Mouse (Mus musculus) MEL (cell line): ENCODE results near the gene Fahd1. TPM values are rescaled to one million over a fixed set of nuclear protein-coding genes. Genes with fewer than 3 reads are reported as not detected.

Source experiments
- DNase-seq: peaks from one replicate; pipeline ENCODE4 v3.0.0; 2011; ENCODE audit warnings: low read depth, low spot score
- H3K27ac ChIP-seq: 2 replicates; pipeline ENCODE4 v1.5.1; 2012; ENCODE audit warnings: low read depth, mild to moderate bottlenecking, control low read depth, low read length, moderate library complexity; ENCODE audit not compliant: control insufficient read depth
- H3K27me3 ChIP-seq, 2 experiments: fragments of 150-350 bp in 1 of 2; sonication (generic) in 1 of 2; 2 replicates each; pipeline ENCODE4 v1.6.1; 2012; ENCODE audit warnings: low read length in 2 of 2, mild to moderate bottlenecking in 2 of 2, improper control_type of control experiment in 1 of 2, moderate library complexity in 1 of 2; ENCODE audit not compliant: insufficient read depth in 2 of 2, control insufficient read depth in 1 of 2
- H3K36me3 ChIP-seq, 2 experiments: 2 replicates each; pipeline ENCODE4 v1.6.1; 2012 to 2014; ENCODE audit warnings: low read length in 2 of 2, improper control_type of control experiment in 1 of 2, inconsistent platforms in 1 of 2, mild to moderate bottlenecking in 1 of 2; ENCODE audit not compliant: insufficient read depth in 2 of 2, control insufficient read depth in 1 of 2
- H3K4me1 ChIP-seq, 2 experiments: fragments of 150-350 bp in 1 of 2; sonication (generic) in 1 of 2; 2 replicates each; pipeline ENCODE4 v1.6.1; 2012; ENCODE audit warnings: low read length in 2 of 2, improper control_type of control experiment in 1 of 2, mild to moderate bottlenecking in 1 of 2; ENCODE audit not compliant: insufficient read depth in 2 of 2, control insufficient read depth in 1 of 2
- H3K4me3 ChIP-seq, 2 experiments: fragments of 150-350 bp in 1 of 2; sonication (generic) in 1 of 2; 2 replicates each; pipeline ENCODE4 v1.5.1; 2012; ENCODE audit warnings: low read depth in 2 of 2, low read length in 2 of 2, mild to moderate bottlenecking in 2 of 2, moderate library complexity in 2 of 2, control low read depth in 1 of 2, improper control_type of control experiment in 1 of 2; ENCODE audit not compliant: control insufficient read depth in 1 of 2, insufficient read depth in 1 of 2
- H3K79me2 ChIP-seq: 2 replicates; pipeline ENCODE4 v1.6.1; 2012; ENCODE audit warnings: mild to moderate bottlenecking, low read length, moderate library complexity; ENCODE audit not compliant: control insufficient read depth, poor library complexity, insufficient read depth
- H3K9ac ChIP-seq: 2 replicates; pipeline ENCODE4 v1.6.1; 2012; ENCODE audit warnings: low read depth, mild to moderate bottlenecking, control low read depth, low read length, moderate library complexity; ENCODE audit not compliant: control insufficient read depth, poor library complexity, severe bottlenecking
- H3K9me3 ChIP-seq: fragments of 150-350 bp; sonication (generic); replicated peaks from 2 replicates; pipeline ENCODE4 v1.6.1; 2012; ENCODE audit warnings: mild to moderate bottlenecking, low read length, improper control_type of control experiment, moderate library complexity; ENCODE audit not compliant: insufficient read depth
- BHLHE40 ChIP-seq: IDR thresholded peaks from 2 replicates; pipeline ENCODE4 v1.6.1; 2012; ENCODE audit warnings: low read depth, mild to moderate bottlenecking, inconsistent platforms, low read length, improper control_type of control experiment, borderline replicate concordance
- CHD1 ChIP-seq: IDR thresholded peaks from 2 replicates; pipeline ENCODE4 v1.6.1; 2012; ENCODE audit warnings: low read depth, mild to moderate bottlenecking, inconsistent platforms, low read length, improper control_type of control experiment
- CHD2 ChIP-seq: IDR thresholded peaks from 2 replicates; pipeline ENCODE4 v1.6.1; 2011; ENCODE audit warnings: low read length, improper control_type of control experiment
- CTCF ChIP-seq, 3 experiments: IDR thresholded peaks in 2 of 3; conservative IDR thresholded peaks in 1 of 3; 2 replicates each; pipeline ENCODE4 v1.5.1; 2011 to 2012; ENCODE audit warnings: low read length in 3 of 3, low read depth in 2 of 3, mild to moderate bottlenecking in 2 of 3, improper control_type of control experiment in 1 of 3, inconsistent platforms in 1 of 3, mixed read lengths in 1 of 3, moderate library complexity in 1 of 3; ENCODE audit not compliant: control insufficient read depth in 1 of 3, insufficient read depth in 1 of 3, poor library complexity in 1 of 3, severe bottlenecking in 1 of 3
- E2F4 ChIP-seq: IDR thresholded peaks from 2 replicates; pipeline ENCODE4 v1.6.1; 2011; ENCODE audit warnings: low read depth, low read length, improper control_type of control experiment, borderline replicate concordance
- HCFC1 ChIP-seq: IDR thresholded peaks from 2 replicates; pipeline ENCODE4 v1.6.1; 2012; ENCODE audit warnings: low read depth, mild to moderate bottlenecking, inconsistent platforms, low read length, improper control_type of control experiment, moderate library complexity
- JUND ChIP-seq: IDR thresholded peaks from 2 replicates; pipeline ENCODE4 v1.6.1; 2011; ENCODE audit warnings: low read depth, mild to moderate bottlenecking, improper control_type of control experiment, low read length
- KAT2A ChIP-seq: conservative IDR thresholded peaks from 2 replicates; pipeline ENCODE4 v1.6.1; 2012; ENCODE audit warnings: low read depth, low read length, improper control_type of control experiment, inconsistent platforms
- MAFK ChIP-seq: IDR thresholded peaks from 2 replicates; pipeline ENCODE4 v1.6.1; 2011; ENCODE audit warnings: low read depth, mild to moderate bottlenecking, low read length, improper control_type of control experiment, borderline replicate concordance
- MAZ ChIP-seq: IDR thresholded peaks from 2 replicates; pipeline ENCODE4 v1.6.1; 2012; ENCODE audit warnings: low read depth, mild to moderate bottlenecking, inconsistent platforms, low read length, improper control_type of control experiment
- MEF2A ChIP-seq: IDR thresholded peaks from 2 replicates; pipeline ENCODE4 v1.6.1; 2014; ENCODE audit warnings: low read depth, mild to moderate bottlenecking, inconsistent platforms, low read length, improper control_type of control experiment; ENCODE audit not compliant: poor library complexity, insufficient replicate concordance, severe bottlenecking; ENCODE audit errors: extremely low read depth
- MXI1 ChIP-seq: IDR thresholded peaks from 2 replicates; pipeline ENCODE4 v1.6.1; 2011; ENCODE audit warnings: mild to moderate bottlenecking, low read depth, low read length, improper control_type of control experiment
- MYB ChIP-seq: IDR thresholded peaks from 2 replicates; pipeline ENCODE4 v1.6.1; 2011; ENCODE audit warnings: mild to moderate bottlenecking, low read depth, low read length, improper control_type of control experiment
- NRF1 ChIP-seq: IDR thresholded peaks from 2 replicates; pipeline ENCODE4 v1.6.1; 2014; ENCODE audit warnings: low read depth, mild to moderate bottlenecking, inconsistent platforms, low read length, improper control_type of control experiment, moderate library complexity; ENCODE audit not compliant: poor library complexity, insufficient read depth, severe bottlenecking
- POLR2A ChIP-seq, 2 experiments: IDR thresholded peaks; 2 replicates each; pipeline ENCODE4 v1.6.1; 2011 to 2012; ENCODE audit warnings: low read length in 2 of 2, mild to moderate bottlenecking in 2 of 2, control low read depth in 1 of 2, improper control_type of control experiment in 1 of 2, low read depth in 1 of 2, moderate library complexity in 1 of 2; ENCODE audit not compliant: control insufficient read depth in 1 of 2, insufficient read depth in 1 of 2, poor library complexity in 1 of 2
- POLR2AphosphoS2 ChIP-seq: IDR thresholded peaks from 2 replicates; pipeline ENCODE4 v1.6.1; 2011; ENCODE audit warnings: low read length, improper control_type of control experiment
- POLR2AphosphoS5 ChIP-seq: IDR thresholded peaks from 2 replicates; pipeline ENCODE4 v1.6.1; 2012; ENCODE audit warnings: low read depth, borderline replicate concordance, mild to moderate bottlenecking, inconsistent platforms, low read length, moderate library complexity, mixed read lengths
- RAD21 ChIP-seq: IDR thresholded peaks from 2 replicates; pipeline ENCODE4 v1.6.1; 2011; ENCODE audit warnings: mild to moderate bottlenecking, low read depth, low read length, improper control_type of control experiment
- SMC3 ChIP-seq: IDR thresholded peaks from 2 replicates; pipeline ENCODE4 v1.6.1; 2011; ENCODE audit warnings: low read depth, low read length, improper control_type of control experiment
- TAL1 ChIP-seq: IDR thresholded peaks from 2 replicates; pipeline ENCODE4 v1.6.1; 2012; ENCODE audit warnings: mild to moderate bottlenecking, inconsistent platforms, low read length, moderate library complexity, mixed read lengths
- TBP ChIP-seq: IDR thresholded peaks from 2 replicates; pipeline ENCODE4 v1.8.0; 2011; ENCODE audit warnings: low read depth, low read length, improper control_type of control experiment
- UBTF ChIP-seq: IDR thresholded peaks from 2 replicates; pipeline ENCODE4 v1.6.1; 2012; ENCODE audit warnings: low read depth, mild to moderate bottlenecking, inconsistent platforms, low read length, improper control_type of control experiment, moderate library complexity, borderline replicate concordance; ENCODE audit not compliant: insufficient read depth
- USF2 ChIP-seq, 2 experiments: IDR thresholded peaks; 2 replicates each; pipeline ENCODE4 v1.6.1; 2011 to 2012; ENCODE audit warnings: improper control_type of control experiment in 2 of 2, low read length in 2 of 2, borderline replicate concordance in 1 of 2, inconsistent platforms in 1 of 2, low read depth in 1 of 2, mild to moderate bottlenecking in 1 of 2; ENCODE audit not compliant: insufficient read depth in 1 of 2
- ZC3H11A ChIP-seq: IDR thresholded peaks from 2 replicates; pipeline ENCODE4 v1.6.1; 2012; ENCODE audit warnings: low read depth, mild to moderate bottlenecking, inconsistent platforms, low read length, improper control_type of control experiment
- ZKSCAN1 ChIP-seq: IDR thresholded peaks from 2 replicates; pipeline ENCODE4 v1.6.1; 2012; ENCODE audit warnings: low read depth, mild to moderate bottlenecking, inconsistent platforms, low read length, improper control_type of control experiment, moderate library complexity
- ZMIZ1 ChIP-seq: IDR thresholded peaks from 2 replicates; pipeline ENCODE4 v1.6.1; 2012; ENCODE audit warnings: low read depth, mild to moderate bottlenecking, inconsistent platforms, low read length, improper control_type of control experiment, moderate library complexity
- ZNF384 ChIP-seq: IDR thresholded peaks from 2 replicates; pipeline ENCODE4 v1.6.1; 2012; ENCODE audit warnings: low read depth, mild to moderate bottlenecking, inconsistent platforms, low read length, improper control_type of control experiment
- polyA plus RNA-seq, 2 experiments: library from polyadenylated mRNA; stranded (reverse) in 1 of 2; unstranded in 1 of 2; fragments of >175 nt in 1 of 2; fragments of >200 nt in 1 of 2; gene quantifications; 2 replicates each; pipeline versions ENCODE4 v1.2.1 to v1.2.4; 2012; ENCODE audit warnings: low replicate concordance in 2 of 2, low read depth in 1 of 2; ENCODE audit not compliant: insufficient read length in 2 of 2, insufficient read depth in 1 of 2, missing spikeins in 1 of 2
- total RNA-seq: library from RNA; depleted of rRNA; stranded (reverse); fragments of 300-350 nt; gene quantifications from 2 replicates; pipeline ENCODE4 v1.2.3, GENCODE M21; 2012

Fahd1 gene
- total and polyA plus RNA-seq, 3 experiments = 2.7 to 4.7 TPM; not detected in 1

DNA sequence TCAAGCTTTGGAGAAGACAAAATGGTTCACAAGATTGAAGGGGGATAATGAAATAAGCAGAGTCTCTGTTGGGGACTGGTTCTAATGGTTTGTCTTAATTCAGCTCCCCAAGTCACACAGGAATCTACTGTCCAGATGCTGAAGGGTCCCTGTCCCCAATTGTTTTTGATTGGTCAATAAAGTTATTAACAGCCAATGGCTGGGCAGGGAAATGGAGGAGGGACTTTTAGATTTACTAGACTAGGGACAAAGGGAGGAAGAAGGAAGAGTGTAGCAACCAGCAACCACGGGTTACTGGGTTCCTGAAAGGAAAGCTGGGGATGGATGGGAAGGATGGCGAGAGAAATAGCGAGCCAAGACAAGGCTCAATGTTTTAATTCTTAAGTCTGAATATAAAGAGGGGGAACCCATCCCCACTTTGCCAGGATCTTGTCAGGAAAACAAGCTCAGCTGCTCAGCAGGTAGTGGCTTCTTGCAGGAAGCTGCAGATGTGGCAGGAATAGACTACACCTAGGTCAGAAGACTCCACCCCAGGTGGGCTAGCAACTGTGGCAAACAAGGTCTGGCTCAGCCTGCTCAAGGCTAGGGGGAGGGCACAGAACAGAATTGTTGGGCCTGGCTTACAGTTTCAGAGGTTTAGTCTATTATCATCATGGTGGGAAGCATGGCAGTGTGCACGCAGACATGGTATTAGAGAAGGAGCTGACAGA, 23.7 kb upstream of the Fahd1 start (continued):
- no peak for TF ChIP-seq CTCF (IDR thresholded peaks at IDR 0.05 in 2 of 3, conservative IDR thresholded peaks at IDR 0.05 in 1 of 3; ENCODE audit: control insufficient read depth in 1 of 3, insufficient read depth in 1 of 3, low read depth in 2 of 3, low read length in 3 of 3, poor library complexity in 1 of 3, severe bottlenecking in 1 of 3)

DNA sequence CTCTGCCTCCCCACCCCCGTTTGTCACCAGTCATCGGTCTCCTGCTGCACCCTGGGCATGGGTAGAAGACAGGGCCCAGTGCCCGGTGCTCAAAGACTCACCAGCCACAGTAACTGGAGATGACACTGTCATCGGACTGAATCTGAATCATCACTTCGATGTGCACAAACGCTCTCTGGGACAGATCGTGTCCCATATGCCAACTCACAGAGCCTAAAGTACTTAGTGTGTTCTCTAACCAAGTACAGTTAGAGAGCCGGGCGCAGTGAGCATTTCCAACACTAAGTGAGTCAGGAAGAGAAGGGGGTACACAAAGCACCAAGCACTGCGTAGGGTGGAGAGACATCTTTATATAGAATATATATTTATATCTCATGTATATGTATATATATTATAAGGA, 17.8 kb upstream of the Fahd1 start:
- Histone ChIP-seq H3K27me3 (peaks cover 0 to 1% of the 10 kb centered on the region in 2 experiments; a peak in 1 of 4 replicates), H3K4me3 (no peak overlapping the region), H3K79me2 (no peaks in the 10 kb centered on the region), H3K9me3 (no peaks in the 10 kb centered on the region), H3K27ac (no peak overlapping the region), H3K4me1 (no peaks in the 10 kb centered on the region), H3K36me3 (no peaks in the 10 kb centered on the region), H3K9ac (no peak overlapping the region)
- no peak for DNase-seq
- TF ChIP-seq UBTF (no peak), KAT2A (no peak), CHD1 (no peak), BHLHE40 (no peak), TBP (no peak), POLR2AphosphoS5 (no peak), MAZ (no peak), TAL1 (no peak), CTCF (IDR thresholded peaks at IDR 0.05 in 2 of 3, conservative IDR thresholded peaks at IDR 0.05 in 1 of 3; ENCODE audit: control insufficient read depth in 1 of 3, insufficient read depth in 1 of 3, low read depth in 2 of 3, low read length in 3 of 3, poor library complexity in 1 of 3, severe bottlenecking in 1 of 3) (no peak), ZC3H11A (no peak), MXI1 (no peak), POLR2AphosphoS2 (no peak), HCFC1 (no peak), USF2 (IDR thresholded peaks at IDR 0.05; ENCODE audit: borderline replicate concordance in 1 of 2, insufficient read depth in 1 of 2, low read depth in 1 of 2, low read length in 2 of 2) (no peak), MAFK (no peak)

DNA sequence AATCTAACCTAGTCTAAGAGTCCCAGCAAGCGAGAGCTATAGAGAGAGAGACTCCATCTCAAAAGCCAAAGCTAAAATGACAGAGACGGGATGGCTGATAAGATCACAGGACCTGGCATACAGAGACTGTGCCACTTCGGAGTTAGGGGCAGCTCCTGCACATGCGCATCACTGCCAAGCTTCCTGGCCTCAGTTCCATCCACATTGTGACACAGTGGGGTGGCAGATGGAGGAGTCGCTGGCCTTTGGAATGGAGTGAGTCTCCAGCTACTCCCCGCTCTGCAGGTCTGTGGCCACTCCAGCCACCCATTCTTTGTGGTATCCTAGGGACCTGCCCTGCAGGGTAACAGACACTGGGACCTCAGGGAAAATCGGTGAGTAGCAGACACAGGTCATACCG, 15.6 kb upstream of the Fahd1 start, which contains the start of gene Igfals:
TSS of gene Igfals (plus strand) at position 222 of the 400 bp plus-strand sequence.
- Histone ChIP-seq H3K9ac (no peak within 1 kb of the TSS), H3K9me3 (no peaks in the 10 kb centered on the region), H3K36me3 (no peaks in the 10 kb centered on the region), H3K27ac (no peak within 1 kb of the TSS), H3K4me3 (no peak within 1 kb of the TSS), H3K4me1 (no peaks in the 10 kb centered on the region), H3K27me3 (no peaks in the 10 kb centered on the region), H3K79me2 (no peaks in the 10 kb centered on the region)
- no peak for DNase-seq
- TF ChIP-seq CHD2 (no peak), ZKSCAN1 (no peak), E2F4 (no peak), NRF1 (no peak), RAD21 (no peak), MEF2A (no peak), MYB (no peak), JUND (no peak), CTCF (IDR thresholded peaks at IDR 0.05 in 2 of 3, conservative IDR thresholded peaks at IDR 0.05 in 1 of 3; ENCODE audit: control insufficient read depth in 1 of 3, insufficient read depth in 1 of 3, low read depth in 2 of 3, low read length in 3 of 3, poor library complexity in 1 of 3, severe bottlenecking in 1 of 3) (no peak), SMC3 (no peak), CHD1 (no peak), ZMIZ1 (no peak), POLR2A (IDR thresholded peaks at IDR 0.05; ENCODE audit: control insufficient read depth in 1 of 2, insufficient read depth in 1 of 2, low read depth in 1 of 2, low read length in 2 of 2, poor library complexity in 1 of 2) (no peak), USF2 (IDR thresholded peaks at IDR 0.05; ENCODE audit: borderline replicate concordance in 1 of 2, insufficient read depth in 1 of 2, low read depth in 1 of 2, low read length in 2 of 2) (no peak), KAT2A (no peak), MXI1 (no peak), ZNF384 (no peak)
